ENCODE assay signal across 18 mouse cellular contexts in the genomic region with DNA sequence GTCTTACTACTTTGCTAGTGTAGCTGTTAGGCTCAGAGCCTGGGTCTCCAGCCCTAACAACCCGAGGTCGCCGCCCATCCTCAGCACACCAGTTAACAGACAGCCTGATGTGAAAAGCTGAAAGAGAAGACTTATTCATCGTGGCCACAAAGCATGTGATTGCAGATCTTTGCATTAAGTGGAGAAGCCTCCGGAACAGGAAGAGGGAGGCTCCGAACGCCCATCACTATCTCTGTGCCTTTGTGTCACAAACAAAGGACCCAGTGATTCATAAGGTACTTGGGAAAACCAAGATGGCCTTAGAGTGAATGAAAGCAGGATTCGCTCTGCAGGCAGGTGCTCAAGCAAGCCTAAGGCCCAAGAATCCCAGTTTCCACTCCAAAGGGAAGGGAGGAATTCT. TPM values are rescaled to one million over a fixed set of nuclear protein-coding genes. Genes with fewer than 3 reads are reported as not detected.
"Had no signal": no experiment of that assay in that cellular context is flagged by ENCODE, and none has a peak within 500 bp of the region (broad histone marks: within the 10 kb centered on the region; RNA-seq: fewer than 3 reads in every experiment).

No protein-coding gene starts in this region.

- H3K27me3 ChIP-seq: limb, embryonic 15.5 days; neural tube, embryonic 12.5 days; stomach, embryonic 15.5 days had no signal

- H3K9me3 ChIP-seq: limb, embryonic 15.5 days; liver, embryonic 12.5 days; midbrain, embryonic 10.5 days; neural tube, embryonic 12.5 days; stomach, embryonic 15.5 days had no signal

- H3K4me2 ChIP-seq: limb, embryonic 15.5 days; liver, embryonic 12.5 days; neural tube, embryonic 12.5 days; stomach, embryonic 15.5 days had no signal

- H3K27ac ChIP-seq: kidney, postnatal 0 days; limb, embryonic 15.5 days; liver, embryonic 12.5 days; midbrain, embryonic 10.5 days; neural tube, embryonic 12.5 days had no signal

- H3K4me3 ChIP-seq: limb, embryonic 15.5 days; liver, embryonic 12.5 days; midbrain, embryonic 10.5 days; neural tube, embryonic 12.5 days; stomach, embryonic 15.5 days had no signal

- DNase-seq: kidney, adult 11 months; kidney, adult 9 months; kidney, postnatal 36 days; layer of hippocampus, adult 9-11 months; layer of hippocampus, postnatal 36 days; midbrain, embryonic 14.5 days; right cerebral cortex, postnatal 14 days; thymus, postnatal 4 days had no signal

- H3K36me3 ChIP-seq: limb, embryonic 15.5 days; liver, embryonic 12.5 days; midbrain, embryonic 10.5 days; neural tube, embryonic 12.5 days; stomach, embryonic 15.5 days had no signal

- ATAC-seq: liver, embryonic 12.5 days had no signal

- H3K4me1 ChIP-seq: stomach, embryonic 15.5 days had no signal

- H3K9ac ChIP-seq: limb, embryonic 15.5 days; liver, embryonic 12.5 days; neural tube, embryonic 12.5 days; stomach, embryonic 15.5 days had no signal

RNA-seq across cellular contexts. Expression of gene Slc44a3, which starts 26.7 kb away (rescaled TPM):
- total RNA-seq: layer of hippocampus, postnatal 36 days; left cerebral cortex, postnatal 25 days; megakaryocyte, adult 5-6 weeks; monocyte, adult 5-6 weeks; neutrophil, adult 5-6 weeks had no signal
